Mouse (Mus musculus): Measurements from ENCODE around the gene Sgms2. TPM values are rescaled to one million over a fixed set of nuclear protein-coding genes. Genes with fewer than 3 reads are reported as not detected.

Gene Sgms2
- polyA plus RNA-seq, 1 experiment = 0.44 TPM

- no peak for DNase-seq
- WGBS = 85% methylated on average over 23 of the region's 23 CpGs
Measured at GRCm38 (mm10) chr3:131364632-131365446, 126.4 kb downstream of the Sgms2 start.

GRCm38 (mm10) chr3:131364194-131364593 lies 127.0 kb downstream of the Sgms2 start:
- no peak for TF ChIP-seq CTCF (IDR thresholded peaks at IDR 0.05; ENCODE audit: borderline replicate concordance, control insufficient read depth, extremely low read depth, insufficient read depth, low read length, poor library complexity)
- TF ChIP-seq POLR2A (IDR thresholded peaks at IDR 0.05; ENCODE audit: control insufficient read depth, extremely low read depth, insufficient read depth, low read length, poor library complexity) = no peak
- no peak overlapping the region for H3K4me3 ChIP-seq (ENCODE audit: control insufficient read depth, insufficient read depth, low read length)
- no peaks in the 10 kb centered on the region for H3K36me3 ChIP-seq (ENCODE audit: control insufficient read depth, insufficient read depth, low read length)
- WGBS = 86% methylated on average over 8 of the region's 8 CpGs
- no peaks in the 10 kb centered on the region for H3K4me1 ChIP-seq (replicated peaks; ENCODE audit: control insufficient read depth, insufficient read depth, low read length)
- no peaks in the 10 kb centered on the region for H3K27me3 ChIP-seq (ENCODE audit: control insufficient read depth, insufficient read depth, low read length)
- DNase-seq = no peak
- H3K27ac ChIP-seq (ENCODE audit: control insufficient read depth, insufficient read depth, low read length) = no peak overlapping the region

More at GRCm38 (mm10) chr3:131364632-131365446, 126.4 kb downstream of the Sgms2 start:
- no peaks in the 10 kb centered on the region for H3K27me3 ChIP-seq (ENCODE audit: control insufficient read depth, insufficient read depth, low read length)
- H3K4me1 ChIP-seq (replicated peaks; ENCODE audit: control insufficient read depth, insufficient read depth, low read length) = no peaks in the 10 kb centered on the region
- TF ChIP-seq CTCF (IDR thresholded peaks at IDR 0.05; ENCODE audit: borderline replicate concordance, control insufficient read depth, extremely low read depth, insufficient read depth, low read length, poor library complexity) = no peak
- TF ChIP-seq POLR2A (IDR thresholded peaks at IDR 0.05; ENCODE audit: control insufficient read depth, extremely low read depth, insufficient read depth, low read length, poor library complexity) = no peak
- H3K27ac ChIP-seq (ENCODE audit: control insufficient read depth, insufficient read depth, low read length) = no peak overlapping the region
- no peak overlapping the region for H3K4me3 ChIP-seq (ENCODE audit: control insufficient read depth, insufficient read depth, low read length)
- H3K36me3 ChIP-seq (ENCODE audit: control insufficient read depth, insufficient read depth, low read length) = no peaks in the 10 kb centered on the region

GRCm38 (mm10) chr3:131363602-131364001 lies 127.6 kb downstream of the Sgms2 start:
- DNase-seq = no peak
- 96% methylated on average over 14 of the region's 14 CpGs for WGBS
- H3K27ac ChIP-seq (ENCODE audit: control insufficient read depth, insufficient read depth, low read length) = no peak overlapping the region
- H3K36me3 ChIP-seq (ENCODE audit: control insufficient read depth, insufficient read depth, low read length) = no peaks in the 10 kb centered on the region
- H3K4me3 ChIP-seq (ENCODE audit: control insufficient read depth, insufficient read depth, low read length) = no peak overlapping the region
- H3K4me1 ChIP-seq (replicated peaks; ENCODE audit: control insufficient read depth, insufficient read depth, low read length) = no peaks in the 10 kb centered on the region
- TF ChIP-seq CTCF (IDR thresholded peaks at IDR 0.05; ENCODE audit: borderline replicate concordance, control insufficient read depth, extremely low read depth, insufficient read depth, low read length, poor library complexity) (no peak), POLR2A (IDR thresholded peaks at IDR 0.05; ENCODE audit: control insufficient read depth, extremely low read depth, insufficient read depth, low read length, poor library complexity) (no peak)
- no peaks in the 10 kb centered on the region for H3K27me3 ChIP-seq (ENCODE audit: control insufficient read depth, insufficient read depth, low read length)

- 96% methylated on average over 4 of the region's 4 CpGs for WGBS
- no peak for DNase-seq
- H3K4me1 ChIP-seq (replicated peaks; ENCODE audit: control insufficient read depth, insufficient read depth, low read length) = no peaks in the 10 kb centered on the region
Measured at GRCm38 (mm10) chr3:131361960-131362359, 129.3 kb downstream of the Sgms2 start.

GRCm38 (mm10) chr3:131359011-131359410 lies 132.2 kb downstream of the Sgms2 start:
- no peak for TF ChIP-seq POLR2A (IDR thresholded peaks at IDR 0.05; ENCODE audit: control insufficient read depth, extremely low read depth, insufficient read depth, low read length, poor library complexity)
- no peak for TF ChIP-seq CTCF (IDR thresholded peaks at IDR 0.05; ENCODE audit: borderline replicate concordance, control insufficient read depth, extremely low read depth, insufficient read depth, low read length, poor library complexity)
- Histone ChIP-seq H3K27me3 (ENCODE audit: control insufficient read depth, insufficient read depth, low read length) (no peaks in the 10 kb centered on the region), H3K36me3 (ENCODE audit: control insufficient read depth, insufficient read depth, low read length) (no peaks in the 10 kb centered on the region), H3K4me3 (ENCODE audit: control insufficient read depth, insufficient read depth, low read length) (no peak overlapping the region), H3K27ac (ENCODE audit: control insufficient read depth, insufficient read depth, low read length) (no peak overlapping the region), H3K4me1 (replicated peaks; ENCODE audit: control insufficient read depth, insufficient read depth, low read length) (no peaks in the 10 kb centered on the region)
- 87% methylated on average over 5 of the region's 5 CpGs for WGBS
- no peak for DNase-seq

More at GRCm38 (mm10) chr3:131361960-131362359, 129.3 kb downstream of the Sgms2 start:
- H3K27ac ChIP-seq (ENCODE audit: control insufficient read depth, insufficient read depth, low read length) = no peak overlapping the region
- H3K27me3 ChIP-seq (ENCODE audit: control insufficient read depth, insufficient read depth, low read length) = no peaks in the 10 kb centered on the region
- no peak overlapping the region for H3K4me3 ChIP-seq (ENCODE audit: control insufficient read depth, insufficient read depth, low read length)
- no peaks in the 10 kb centered on the region for H3K36me3 ChIP-seq (ENCODE audit: control insufficient read depth, insufficient read depth, low read length)
- TF ChIP-seq POLR2A (IDR thresholded peaks at IDR 0.05; ENCODE audit: control insufficient read depth, extremely low read depth, insufficient read depth, low read length, poor library complexity) (no peak), CTCF (IDR thresholded peaks at IDR 0.05; ENCODE audit: borderline replicate concordance, control insufficient read depth, extremely low read depth, insufficient read depth, low read length, poor library complexity) (no peak)

- Histone ChIP-seq H3K27ac (ENCODE audit: control insufficient read depth, insufficient read depth, low read length) (no peak overlapping the region), H3K36me3 (ENCODE audit: control insufficient read depth, insufficient read depth, low read length) (no peaks in the 10 kb centered on the region), H3K4me1 (replicated peaks; ENCODE audit: control insufficient read depth, insufficient read depth, low read length) (no peaks in the 10 kb centered on the region), H3K4me3 (ENCODE audit: control insufficient read depth, insufficient read depth, low read length) (no peak overlapping the region), H3K27me3 (ENCODE audit: control insufficient read depth, insufficient read depth, low read length) (no peaks in the 10 kb centered on the region)
- no peak for TF ChIP-seq CTCF (IDR thresholded peaks at IDR 0.05; ENCODE audit: borderline replicate concordance, control insufficient read depth, extremely low read depth, insufficient read depth, low read length, poor library complexity)
- no peak for DNase-seq
- 79% methylated on average over 5 of the region's 5 CpGs for WGBS
Measured at GRCm38 (mm10) chr3:131358205-131358604, 133.0 kb downstream of the Sgms2 start.
